Mouse (Mus musculus): ENCODE results near the gene Rpl31.

Rpl31 gene

GRCm38 (mm10) chr1:39367601-39368266 is at the start of gene Rpl31:
Gene Rpl31, plus strand, starts transcription at chr1:39367842.
- in situ Hi-C loops (cut with MboI) = no loop called here

DNA sequence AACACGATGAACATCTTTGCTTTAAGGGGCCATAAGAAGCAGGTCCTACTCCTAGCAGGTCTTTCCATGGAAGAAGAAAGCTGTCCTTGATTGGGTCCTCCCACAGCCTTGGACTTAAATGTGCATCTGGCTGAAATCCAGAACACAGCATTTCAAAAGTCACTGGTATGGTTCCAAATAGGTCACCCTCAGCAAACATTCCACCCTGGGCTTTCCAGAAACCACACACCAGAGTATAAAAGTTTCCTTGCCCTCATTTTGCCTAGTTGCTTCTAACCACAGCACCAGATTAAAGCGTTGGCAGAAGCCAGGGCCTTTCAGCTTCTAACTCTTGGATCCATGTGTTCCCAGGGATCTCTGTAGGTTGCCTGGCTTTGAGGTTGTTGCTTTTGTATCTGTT is 49.7 kb upstream of the Rpl31 start:
- in situ Hi-C loops (cut with MboI) = no loop called here

DNA sequence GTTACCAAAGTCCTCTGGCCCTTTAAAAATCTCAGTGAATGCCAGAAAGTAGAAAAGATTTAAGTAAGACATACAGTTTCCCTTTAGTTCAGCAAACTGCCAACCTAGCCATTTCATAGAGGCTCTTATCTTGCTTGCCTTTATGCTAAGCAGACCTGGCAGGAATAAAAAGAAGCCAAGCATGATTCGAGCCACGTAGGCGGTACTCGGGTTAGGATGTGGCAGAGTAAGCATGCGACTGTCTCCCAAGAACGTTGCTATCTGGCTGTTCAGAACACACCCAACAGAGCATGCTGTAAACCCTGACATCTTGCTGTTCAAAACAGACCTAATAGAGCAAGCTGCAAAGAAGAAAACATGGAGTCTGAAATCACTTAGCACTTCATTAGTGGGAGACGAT is 48.8 kb upstream of the Rpl31 start:
- in situ Hi-C loops (cut with MboI) = no loop called here

GRCm38 (mm10) chr1:39321954-39322353 is 45.7 kb upstream of the Rpl31 start:
- in situ Hi-C loops (cut with MboI) = no loop called here

DNA sequence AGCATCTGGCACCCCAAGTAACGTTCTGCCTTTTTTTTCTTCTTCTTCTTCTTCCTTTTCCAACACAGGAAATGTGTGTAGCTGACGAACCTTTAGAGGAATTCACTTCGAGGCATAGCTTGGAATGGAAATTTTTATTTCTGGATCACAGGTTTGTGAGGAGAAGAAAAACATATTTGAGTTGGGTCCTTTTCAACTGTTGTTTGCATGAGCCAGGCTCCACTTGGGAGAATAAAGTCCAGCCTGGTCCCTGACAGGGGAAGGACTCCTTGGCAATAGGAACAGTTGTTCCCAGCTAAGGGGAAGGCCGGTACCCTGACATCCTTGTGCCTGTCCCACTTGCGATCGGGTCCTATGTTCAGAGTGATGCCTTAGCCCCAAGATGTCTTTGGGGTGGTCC is 42.4 kb upstream of the Rpl31 start:
- in situ Hi-C loops (cut with MboI) = no loop called here

DNA sequence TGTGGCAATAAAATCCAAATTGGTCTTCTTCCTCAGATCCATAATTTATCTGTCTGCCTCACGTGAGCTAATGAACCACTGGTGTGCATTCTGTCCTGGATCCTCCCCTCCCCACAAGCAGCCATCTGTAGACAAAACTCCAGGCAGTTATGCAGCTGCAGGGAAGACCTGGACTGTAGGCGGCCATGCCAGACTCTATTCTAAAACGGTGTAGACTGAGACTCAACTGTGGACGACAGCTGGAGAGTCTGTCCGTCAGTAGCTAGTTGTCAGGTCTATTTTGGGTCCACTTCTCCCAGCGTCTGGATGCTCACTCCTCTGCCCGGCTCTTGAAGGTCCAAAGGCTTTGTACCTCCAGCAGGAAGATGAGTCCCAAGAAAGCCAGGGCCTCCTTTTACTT is 40.1 kb upstream of the Rpl31 start:
- in situ Hi-C loops (cut with MboI) = no loop called here

- in situ Hi-C loops (cut with MboI) = no loop called here
These were observed 36.6 kb upstream of the Rpl31 start for GRCm38 (mm10) chr1:39330857-39331594.

- in situ Hi-C loops (cut with MboI) = no loop called here
These were observed 35.2 kb upstream of the Rpl31 start for GRCm38 (mm10) chr1:39332456-39332855.

GRCm38 (mm10) chr1:39335561-39336196 is 32.0 kb upstream of the Rpl31 start:
- in situ Hi-C loops (cut with MboI) = no loop called here

- in situ Hi-C loops (cut with MboI) = no loop called here
These were observed 30.9 kb upstream of the Rpl31 start for GRCm38 (mm10) chr1:39336788-39337187.

GRCm38 (mm10) chr1:39338831-39339230 is 28.8 kb upstream of the Rpl31 start:
- in situ Hi-C loops (cut with MboI) = no loop called here

DNA sequence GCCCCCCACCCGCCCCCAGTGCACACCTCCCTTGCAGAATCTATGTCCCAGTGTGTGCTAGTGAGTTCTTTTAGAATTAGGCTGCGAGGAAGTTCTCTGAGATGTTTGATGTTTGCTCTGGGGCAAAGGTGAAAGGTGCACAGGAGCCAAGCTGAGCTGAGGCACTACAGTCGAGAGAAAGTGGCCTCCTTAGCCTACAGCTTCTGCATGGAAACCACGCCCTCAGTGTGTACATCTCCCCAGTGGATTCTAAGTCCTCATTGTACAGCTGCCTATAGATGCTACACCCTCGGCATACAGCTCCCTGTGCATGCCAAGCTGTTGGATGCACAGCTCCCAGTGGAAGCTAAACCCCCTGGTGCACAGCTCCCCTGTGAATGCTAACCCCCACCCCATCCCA is 28.2 kb upstream of the Rpl31 start:
- in situ Hi-C loops (cut with MboI) = no loop called here

DNA sequence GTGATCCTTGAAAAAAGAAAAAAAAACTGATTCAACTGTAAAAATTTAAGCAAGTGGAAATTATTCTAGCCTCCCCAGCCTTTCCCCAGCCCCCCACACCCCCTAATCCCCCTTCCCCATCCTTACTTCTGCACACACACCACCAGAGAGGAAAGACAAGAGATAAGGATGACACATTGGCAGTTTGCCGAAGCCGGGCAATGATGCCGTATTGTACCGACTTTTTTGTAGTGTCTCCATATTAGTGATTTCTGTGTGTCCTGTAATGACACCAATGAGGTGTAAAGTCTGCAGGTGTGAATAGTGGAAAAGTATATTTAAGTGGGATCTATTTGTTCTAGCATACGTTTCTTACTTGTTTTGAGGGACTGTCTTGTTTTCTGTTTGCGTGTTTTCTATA is 27.5 kb upstream of the Rpl31 start:
- in situ Hi-C loops (cut with MboI) = no loop called here

GRCm38 (mm10) chr1:39340647-39341046 is 27.0 kb upstream of the Rpl31 start:
- in situ Hi-C loops (cut with MboI) = no loop called here

DNA sequence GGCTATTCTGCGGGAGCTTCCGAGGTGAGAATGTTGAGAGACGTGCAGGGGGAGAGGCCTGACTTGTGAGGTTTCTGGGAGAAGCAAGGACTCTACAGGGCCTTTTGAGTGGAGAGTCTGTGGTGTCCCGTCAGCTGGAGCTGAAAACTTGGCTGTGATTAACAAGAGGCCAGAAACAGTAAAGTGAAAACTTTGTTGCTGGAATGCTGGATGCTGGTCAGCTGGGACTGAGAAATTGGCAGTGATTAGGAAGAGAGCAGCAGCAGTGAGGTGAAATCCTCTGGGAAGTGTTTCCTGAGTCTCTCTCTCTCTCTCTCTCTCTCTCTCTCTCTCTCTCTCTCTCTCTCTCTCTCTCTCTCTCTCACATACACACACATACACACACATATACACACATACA is 25.8 kb upstream of the Rpl31 start:
- in situ Hi-C loops (cut with MboI) = no loop called here

- in situ Hi-C loops (cut with MboI) = no loop called here
These were observed 24.4 kb upstream of the Rpl31 start for GRCm38 (mm10) chr1:39343242-39343641.

DNA sequence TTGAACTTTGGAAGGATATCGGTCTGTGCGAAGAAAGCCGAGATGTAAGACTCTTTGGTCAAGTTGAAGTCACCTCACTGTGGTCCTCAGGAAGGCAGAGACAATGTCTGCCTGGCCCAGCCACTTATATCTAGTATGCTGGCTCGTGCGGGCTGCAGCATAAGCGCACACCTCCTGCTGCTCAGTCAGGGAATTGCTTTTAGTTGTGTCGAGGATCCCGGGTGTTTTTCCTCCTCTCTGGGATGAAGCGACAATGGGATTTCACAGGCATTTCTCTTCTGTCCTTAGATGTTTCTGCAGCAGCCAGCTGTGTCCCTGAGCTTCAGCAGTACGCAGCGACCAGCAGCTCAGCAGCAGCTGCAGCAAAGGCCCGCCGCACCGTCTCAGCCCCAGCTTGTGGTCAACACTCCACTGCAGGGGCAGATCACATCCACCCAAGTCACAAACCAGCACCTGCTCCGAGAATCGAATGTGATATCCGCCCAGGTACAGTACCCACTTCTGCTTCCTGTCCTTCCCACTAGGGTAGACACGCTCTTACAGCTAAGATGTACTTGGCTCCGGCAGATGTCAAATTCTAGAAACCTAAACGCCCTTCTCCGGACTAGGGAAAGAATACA is 22.6 kb upstream of the Rpl31 start:
- in situ Hi-C loops (cut with MboI) = no loop called here

- in situ Hi-C loops (cut with MboI) = no loop called here
These were observed 18.6 kb upstream of the Rpl31 start for GRCm38 (mm10) chr1:39349001-39349400.

DNA sequence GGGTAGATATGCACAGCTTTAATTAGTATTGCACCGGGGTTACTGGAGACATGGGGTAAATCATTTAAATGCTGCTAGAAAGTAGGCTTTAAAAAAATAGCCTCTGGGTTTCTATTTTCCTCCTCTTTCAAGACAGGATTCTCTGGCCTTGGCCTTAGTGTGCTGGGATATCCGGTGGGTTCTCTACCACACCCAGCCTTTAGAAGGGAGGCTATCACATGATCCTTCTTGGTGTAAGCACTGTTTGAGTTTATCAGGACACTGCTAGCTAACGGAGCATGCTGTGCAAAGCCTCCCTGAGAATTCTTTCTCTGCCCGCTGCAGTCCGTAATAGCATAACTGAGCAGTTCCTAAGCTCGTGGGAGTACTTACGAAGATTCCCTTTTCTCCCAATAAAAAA is 18.2 kb upstream of the Rpl31 start:
- in situ Hi-C loops (cut with MboI) = no loop called here

- in situ Hi-C loops (cut with MboI) = no loop called here
These were observed 5.7 kb upstream of the Rpl31 start for GRCm38 (mm10) chr1:39361754-39362514.

DNA sequence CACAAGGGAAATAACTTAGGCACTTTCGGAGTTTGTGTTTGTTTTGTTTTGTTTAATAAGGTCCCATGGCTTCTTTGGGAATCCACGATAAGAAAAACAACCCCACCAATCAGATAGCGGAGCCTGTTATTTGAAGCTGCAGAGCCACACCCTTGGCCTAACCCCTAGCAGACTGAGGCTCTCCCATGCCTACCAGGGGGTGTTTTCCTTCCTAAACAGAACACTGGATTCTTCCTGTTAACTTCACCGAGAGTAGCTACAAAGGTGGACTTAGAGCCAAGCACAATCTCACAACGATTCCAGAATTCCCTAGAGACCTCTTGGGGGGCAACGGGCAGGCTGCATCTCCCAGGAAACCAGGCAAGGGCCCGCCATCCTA is 5.1 kb upstream of the Rpl31 start:
- in situ Hi-C loops (cut with MboI) = no loop called here

- in situ Hi-C loops (cut with MboI) = no loop called here
These were observed 2.1 kb upstream of the Rpl31 start for GRCm38 (mm10) chr1:39365562-39365961.

All from mature B cell (primary cell).